Mouse (Mus musculus): Measurements from ENCODE around the gene Gm11639. TPM values are rescaled to one million over a fixed set of nuclear protein-coding genes. Genes with fewer than 3 reads are reported as not detected.

Gene Gm11639
- polyA plus RNA-seq (2017; shearing (Covaris generic)), result 0.04 TPM

GRCm38 (mm10) chr11:104685548-104685947 is at the start of gene Gm11639:
Gm11639 (plus strand) TSS chr11:104685707.

GRCm38 (mm10) chr11:105063292-105063691 is 377.8 kb downstream of the Gm11639 start, which contains the start of gene Efcab3:
Efcab3 (plus strand) TSS chr11:105063592.

DNA sequence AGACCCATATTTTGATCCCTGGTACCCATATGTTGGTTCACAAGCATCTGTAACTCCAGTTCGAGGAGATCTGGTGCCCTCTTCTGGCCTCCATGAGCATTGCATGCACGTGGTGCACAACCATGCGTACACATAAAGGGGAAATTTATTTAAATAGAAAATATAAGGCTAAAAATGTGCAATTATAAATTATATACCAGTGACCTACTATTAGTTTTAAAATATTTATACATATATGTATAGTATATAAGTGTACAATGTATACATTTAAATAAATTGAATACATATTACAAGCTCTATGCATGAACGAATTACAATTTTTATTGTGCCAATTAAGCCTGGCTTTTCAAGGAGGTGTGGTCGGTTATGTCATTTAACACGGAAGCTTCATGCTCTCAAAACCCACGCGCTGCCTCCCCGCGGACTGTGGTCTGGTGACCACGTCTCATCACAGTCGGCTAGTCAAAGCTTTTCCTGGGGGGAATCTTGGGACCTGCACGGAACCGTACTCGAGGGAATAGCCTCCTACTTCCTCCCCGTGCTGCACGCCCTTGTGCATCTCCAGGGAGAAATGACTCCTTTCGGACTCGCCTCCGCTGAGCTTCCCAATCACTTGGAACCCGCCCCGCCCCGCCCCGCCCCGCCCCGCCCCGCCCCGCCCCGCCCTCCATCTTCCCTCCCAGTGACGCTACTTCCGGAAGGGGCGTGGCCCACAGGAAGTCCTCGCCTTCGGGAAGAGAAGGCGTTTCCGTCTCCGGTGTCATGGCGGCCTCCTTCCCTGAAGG is 440.4 kb downstream of the Gm11639 start, which contains the start of gene Mettl2:
Gene Mettl2, plus strand, starts transcription at position 691 of the 785 bp plus-strand sequence.

GRCm38 (mm10) chr11:105146593-105146992 is 461.1 kb downstream of the Gm11639 start, which contains the start of gene Gm10842:
Gm10842 (plus strand) TSS chr11:105146893.

Other genes with a start within 250 kb of the Gm11639 start
- 95.6 TPM for gene Kansl1, start 216.8 kb upstream of the Gm11639 start, polyA plus RNA-seq (2017; shearing (Covaris generic))
- gene Cdc27, start 135.1 kb upstream of the Gm11639 start, polyA plus RNA-seq (2017; shearing (Covaris generic)), result 27.1 TPM
- 7.1 TPM for gene Myl4, start 135.0 kb upstream of the Gm11639 start, polyA plus RNA-seq (2017; shearing (Covaris generic))
- 29.1 TPM for gene Itgb3, start 77.7 kb upstream of the Gm11639 start, polyA plus RNA-seq (2017; shearing (Covaris generic))